Mouse (Mus musculus) forebrain, postnatal 0 days (tissue): ENCODE measurements around the gene Tubg2. TPM values are rescaled to one million over a fixed set of nuclear protein-coding genes. Genes with fewer than 3 reads are reported as not detected.

Source experiments
- ATAC-seq: fragments of 200-750 bp; cut with Nextera tagmentation; 2 replicates; pipeline ENCODE4 v1.8.0; 2017; ENCODE audit warnings: mild to moderate bottlenecking, moderate library complexity
- DNase-seq: peaks from one replicate; pipeline ENCODE4 v3.0.0-alpha.2; 2015
- H3K27ac ChIP-seq: fragments of 300-500 bp; sonication (generic); 2 replicates; pipeline ENCODE4 v1.5.1; 2014; ENCODE audit warnings: low read depth, mild to moderate bottlenecking, antibody characterized with exemption, low read length, moderate library complexity, mixed read lengths
- H3K27me3 ChIP-seq: fragments of 300-500 bp; sonication (generic); 2 replicates; pipeline ENCODE4 v1.6.1; 2014; ENCODE audit warnings: mild to moderate bottlenecking, low read length, mixed read lengths; ENCODE audit not compliant: insufficient read depth
- H3K36me3 ChIP-seq: fragments of 300-500 bp; sonication (generic); 2 replicates; pipeline ENCODE4 v1.6.1; 2014; ENCODE audit warnings: mild to moderate bottlenecking, moderate library complexity; ENCODE audit not compliant: insufficient read depth
- H3K4me1 ChIP-seq: fragments of 300-500 bp; sonication (generic); 2 replicates; pipeline ENCODE4 v1.6.1; 2014; ENCODE audit warnings: antibody characterized with exemption; ENCODE audit not compliant: insufficient read depth
- H3K4me2 ChIP-seq: fragments of 300-500 bp; sonication (generic); 2 replicates; pipeline ENCODE4 v1.6.1; 2014; ENCODE audit warnings: low read depth, mild to moderate bottlenecking, moderate library complexity
- H3K4me3 ChIP-seq: fragments of 300-500 bp; sonication (generic); 2 replicates; pipeline ENCODE4 v1.5.1; 2014; ENCODE audit warnings: low read depth, low read length, mixed read lengths
- H3K9ac ChIP-seq: fragments of 300-500 bp; sonication (generic); 2 replicates; pipeline ENCODE4 v1.6.1; 2014; ENCODE audit warnings: mild to moderate bottlenecking
- H3K9me3 ChIP-seq: fragments of 300-500 bp; sonication (generic); 2 replicates; pipeline ENCODE4 v1.6.1; 2016; ENCODE audit warnings: low read length
- CTCF ChIP-seq: sonication (generic); IDR thresholded peaks from 2 replicates; pipeline ENCODE4 v1.5.1; 2016; ENCODE audit warnings: antibody characterized with exemption, control low read depth, low read depth
- WGBS: fragments of 180-500 bp; shearing (Covaris S2); extraction: QIAGEN DNeasy Blood & Tissue Kit; methylation state at CpG from one replicate; pipeline ENCODE4 v1.1.7; 2014; 5-methylcytosine and 5-hydroxymethylcytosine counted together
- polyA plus RNA-seq: library from polyadenylated mRNA; unstranded; fragments of >200 nt; fragmentation: Nextera tagmentation; extraction: Ambion mirVana; gene quantifications from 2 replicates; pipeline ENCODE4 v1.2.1, GENCODE M21; 2015
- total RNA-seq: library from RNA; depleted of rRNA; stranded (reverse); fragments of >200 nt; gene quantifications from 2 replicates; pipeline ENCODE4 v1.2.3, GENCODE M21; 2014; rRNA removed

Gene Tubg2
- total RNA-seq (23.2 and 28.6 TPM in 2 replicates), polyA plus RNA-seq (59.9 and 69.7 TPM in 2 replicates)

GRCm38 (mm10) chr11:101155728-101156371 lies at the start of gene Tubg2:
Gene Tubg2, plus strand, starts transcription at chr11:101155907.
- ATAC-seq (peak; percentile 97), DNase-seq (peak; percentile 89)
- H3K36me3 ChIP-seq, result no peaks in the 10 kb centered on the region
- WGBS, result 2% methylated on average over 36 of the region's 36 CpGs
- no peaks in the 10 kb centered on the region for H3K27me3 ChIP-seq
- H3K4me1 ChIP-seq, result no peaks in the 10 kb centered on the region
- H3K9ac ChIP-seq, result peak within 1 kb of the TSS; percentile 73
- H3K9me3 ChIP-seq, result no peaks in the 10 kb centered on the region
- peak within 1 kb of the TSS; percentile 82 for H3K27ac ChIP-seq
- H3K4me3 ChIP-seq, result peak within 1 kb of the TSS; percentile 45
- H3K4me2 ChIP-seq, result peak within 1 kb of the TSS; percentile 84
- TF ChIP-seq CTCF, result 0 out of 2 replicates have a peak, but pooled peaks have one; percentile 1

- Histone ChIP-seq H3K9me3 (no peaks in the 10 kb centered on the region), H3K4me2 (no peak overlapping the region), H3K4me1 (no peaks in the 10 kb centered on the region), H3K36me3 (0 out of 2 replicates have a peak, but pooled peaks cover 3% of the 10 kb centered on the region), H3K9ac (no peak overlapping the region), H3K27ac (no peak overlapping the region), H3K4me3 (no peak overlapping the region), H3K27me3 (no peaks in the 10 kb centered on the region)
- DNase-seq, result no peak
- WGBS, result 51% methylated on average over 4 of the region's 4 CpGs
- no peak for ATAC-seq
- no peak for TF ChIP-seq CTCF
These were observed 46.4 kb upstream of the Tubg2 start for GRCm38 (mm10) chr11:101109351-101109750.

- H3K4me3 ChIP-seq, result no peak overlapping the region
- no peak for DNase-seq
- H3K9me3 ChIP-seq, result no peaks in the 10 kb centered on the region
- no peaks in the 10 kb centered on the region for H3K27me3 ChIP-seq
- 69% methylated on average over 5 of the region's 5 CpGs for WGBS
- no peak overlapping the region for H3K4me2 ChIP-seq
- H3K27ac ChIP-seq, result no peak overlapping the region
- no peaks in the 10 kb centered on the region for H3K4me1 ChIP-seq
- no peak for ATAC-seq
- 0 out of 2 replicates have a peak, but pooled peaks cover 3% of the 10 kb centered on the region for H3K36me3 ChIP-seq
- no peak overlapping the region; the same call in 1 of the 2 replicates for H3K9ac ChIP-seq
- no peak for TF ChIP-seq CTCF
These were observed 45.0 kb upstream of the Tubg2 start for GRCm38 (mm10) chr11:101110708-101111107.

GRCm38 (mm10) chr11:101111178-101111577 lies 44.5 kb upstream of the Tubg2 start:
- Histone ChIP-seq H3K4me1 (no peaks in the 10 kb centered on the region), H3K27me3 (no peaks in the 10 kb centered on the region), H3K36me3 (0 out of 2 replicates have a peak, but pooled peaks cover 3% of the 10 kb centered on the region), H3K9ac (no peak overlapping the region), H3K9me3 (no peaks in the 10 kb centered on the region), H3K4me2 (no peak overlapping the region), H3K4me3 (no peak overlapping the region), H3K27ac (no peak overlapping the region)
- WGBS, result 92% methylated on average over 4 of the region's 4 CpGs
- no peak for ATAC-seq
- no peak for TF ChIP-seq CTCF
- no peak for DNase-seq

- no peak overlapping the region for H3K4me3 ChIP-seq
- DNase-seq, result no peak
- no peak overlapping the region for H3K4me2 ChIP-seq
- no peaks in the 10 kb centered on the region for H3K27me3 ChIP-seq
- TF ChIP-seq CTCF, result no peak
- H3K4me1 ChIP-seq, result no peaks in the 10 kb centered on the region
- H3K36me3 ChIP-seq, result 0 out of 2 replicates have a peak, but pooled peaks cover 3% of the 10 kb centered on the region
- WGBS, result 88% methylated on average over 3 of the region's 3 CpGs
- no peaks in the 10 kb centered on the region for H3K9me3 ChIP-seq
- H3K27ac ChIP-seq, result no peak overlapping the region
- ATAC-seq, result no peak
- H3K9ac ChIP-seq, result no peak overlapping the region
These were observed 43.5 kb upstream of the Tubg2 start for GRCm38 (mm10) chr11:101112186-101112585.

- H3K27ac ChIP-seq, result no peak overlapping the region
- no peaks in the 10 kb centered on the region for H3K27me3 ChIP-seq
- DNase-seq (no peak), ATAC-seq (no peak)
- H3K36me3 ChIP-seq, result no peaks in the 10 kb centered on the region
- H3K9me3 ChIP-seq, result no peaks in the 10 kb centered on the region
- WGBS, result 27% methylated on average over 2 of the region's 2 CpGs
- TF ChIP-seq CTCF, result no peak
- H3K4me3 ChIP-seq, result no peak overlapping the region
- no peak overlapping the region for H3K4me2 ChIP-seq
- peaks cover 10% of the 10 kb centered on the region for H3K4me1 ChIP-seq
- H3K9ac ChIP-seq, result no peak overlapping the region
These were observed 40.1 kb upstream of the Tubg2 start for GRCm38 (mm10) chr11:101115564-101115963.

- H3K4me2 ChIP-seq, result peak overlapping the region; percentile 87
- H3K9me3 ChIP-seq, result no peaks in the 10 kb centered on the region
- WGBS, result 54% methylated on average over 4 of the region's 4 CpGs
- peak overlapping the region; percentile 94; the same call in 1 of the 2 replicates for H3K9ac ChIP-seq
- no peak overlapping the region for H3K4me3 ChIP-seq
- no peak overlapping the region for H3K27ac ChIP-seq
- peaks cover 17% of the 10 kb centered on the region for H3K4me1 ChIP-seq
- TF ChIP-seq CTCF, result no peak
- ATAC-seq, result no peak
- no peak for DNase-seq
- H3K36me3 ChIP-seq, result peaks cover 8% of the 10 kb centered on the region; the same call in 1 of the 2 replicates
- H3K27me3 ChIP-seq, result no peaks in the 10 kb centered on the region
These were observed 37.6 kb upstream of the Tubg2 start for GRCm38 (mm10) chr11:101118105-101118504.
